Mouse (Mus musculus): ENCODE data around the gene Ache. TPM values are rescaled to one million over a fixed set of nuclear protein-coding genes. Genes with fewer than 3 reads are reported as not detected.
A peak's percentile ranks its signal among the peaks of the same experiment; 100 is the strongest.

Gene Ache
- polyA plus RNA-seq, 1 experiment: 57.9 TPM

DNA sequence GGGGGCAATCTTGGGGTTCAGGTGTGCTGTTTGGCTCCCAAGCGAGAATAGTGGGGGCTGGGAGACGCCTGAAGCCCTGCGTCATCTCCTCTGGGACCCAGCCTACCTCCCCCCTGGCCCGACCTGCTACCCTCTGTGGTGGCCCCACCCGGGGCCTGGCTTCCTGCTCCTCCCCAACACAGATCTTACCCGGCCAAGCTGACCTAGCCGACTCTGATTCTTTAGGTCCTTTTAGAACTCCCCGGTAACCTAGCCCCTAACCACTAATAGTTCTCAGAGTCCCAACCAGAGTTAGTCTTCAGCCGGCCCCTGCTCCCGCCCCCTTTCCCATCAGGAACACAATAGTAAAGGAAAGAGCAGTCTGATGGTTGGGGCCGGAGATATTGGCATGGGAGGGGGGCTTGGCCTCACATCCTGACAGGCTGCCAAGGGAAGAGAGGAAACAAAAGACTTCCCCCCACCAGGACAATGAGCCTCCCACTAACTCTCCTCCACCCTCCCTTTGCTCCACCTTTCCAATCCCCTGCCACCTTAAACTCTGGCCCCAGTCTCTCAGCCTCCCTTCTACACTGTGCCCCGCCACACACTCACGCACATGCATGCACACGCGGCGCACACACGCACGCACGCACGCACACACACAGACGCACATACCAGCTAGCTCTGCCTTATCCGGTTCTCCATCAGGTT lies 52.1 kb downstream of the Ache start:
- no peak for TF ChIP-seq CTCF (IDR thresholded peaks at IDR 0.05; ENCODE audit: extremely low read depth, insufficient read depth, low read length)
- TF ChIP-seq POLR2A (IDR thresholded peaks at IDR 0.05; ENCODE audit: extremely low read depth, insufficient read depth, low read length): 0 out of 2 replicates have a peak, but pooled peaks have one; percentile 35
- H3K4me1 ChIP-seq (ENCODE audit: control insufficient read depth, insufficient read depth, low read length): no peaks in the 10 kb centered on the region
- H3K27ac ChIP-seq (ENCODE audit: insufficient read depth, low read length): no peak overlapping the region
- peak overlapping the region; percentile 61 for H3K4me3 ChIP-seq (ENCODE audit: insufficient read depth, low read length)

DNA sequence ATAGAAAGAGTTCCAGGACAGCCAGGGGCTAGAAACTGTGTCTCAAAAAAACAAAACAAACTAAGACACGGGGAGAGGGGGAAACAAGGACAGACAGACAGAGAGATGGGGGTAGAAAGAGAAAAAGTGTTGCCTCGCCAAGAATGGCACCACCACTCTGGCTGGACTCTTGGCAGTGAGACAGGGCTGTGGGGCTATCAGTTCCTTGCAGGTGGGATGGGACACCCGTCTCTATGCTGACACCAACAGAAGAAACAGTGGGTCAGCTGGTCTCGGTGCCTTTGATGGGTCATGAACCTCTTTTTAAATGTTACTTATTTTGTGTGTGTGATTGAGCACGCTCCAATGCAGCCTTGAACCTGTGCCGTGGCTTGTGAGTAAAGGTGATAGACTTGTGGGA lies 52.9 kb downstream of the Ache start:
- H3K27ac ChIP-seq (ENCODE audit: insufficient read depth, low read length): no peak overlapping the region
- H3K4me3 ChIP-seq (ENCODE audit: insufficient read depth, low read length): 0 out of 2 replicates have a peak overlapping the region, but pooled peaks have one; percentile 61
- TF ChIP-seq CTCF (IDR thresholded peaks at IDR 0.05; ENCODE audit: extremely low read depth, insufficient read depth, low read length): no peak
- no peak for TF ChIP-seq POLR2A (IDR thresholded peaks at IDR 0.05; ENCODE audit: extremely low read depth, insufficient read depth, low read length)
- no peaks in the 10 kb centered on the region for H3K4me1 ChIP-seq (ENCODE audit: control insufficient read depth, insufficient read depth, low read length)

GRCm38 (mm10) chr5:137342407-137343012 lies 55.2 kb downstream of the Ache start:
- H3K27ac ChIP-seq (ENCODE audit: insufficient read depth, low read length): no peak overlapping the region
- TF ChIP-seq CTCF (IDR thresholded peaks at IDR 0.05; ENCODE audit: extremely low read depth, insufficient read depth, low read length) (no peak), POLR2A (IDR thresholded peaks at IDR 0.05; ENCODE audit: extremely low read depth, insufficient read depth, low read length) (no peak)
- no peaks in the 10 kb centered on the region for H3K4me1 ChIP-seq (ENCODE audit: control insufficient read depth, insufficient read depth, low read length)
- H3K4me3 ChIP-seq (ENCODE audit: insufficient read depth, low read length): no peak overlapping the region

GRCm38 (mm10) chr5:137343412-137343811 lies 56.1 kb downstream of the Ache start:
- TF ChIP-seq CTCF (IDR thresholded peaks at IDR 0.05; ENCODE audit: extremely low read depth, insufficient read depth, low read length): no peak
- TF ChIP-seq POLR2A (IDR thresholded peaks at IDR 0.05; ENCODE audit: extremely low read depth, insufficient read depth, low read length): no peak
- no peak overlapping the region for H3K4me3 ChIP-seq (ENCODE audit: insufficient read depth, low read length)
- no peaks in the 10 kb centered on the region for H3K4me1 ChIP-seq (ENCODE audit: control insufficient read depth, insufficient read depth, low read length)
- H3K27ac ChIP-seq (ENCODE audit: insufficient read depth, low read length): no peak overlapping the region

DNA sequence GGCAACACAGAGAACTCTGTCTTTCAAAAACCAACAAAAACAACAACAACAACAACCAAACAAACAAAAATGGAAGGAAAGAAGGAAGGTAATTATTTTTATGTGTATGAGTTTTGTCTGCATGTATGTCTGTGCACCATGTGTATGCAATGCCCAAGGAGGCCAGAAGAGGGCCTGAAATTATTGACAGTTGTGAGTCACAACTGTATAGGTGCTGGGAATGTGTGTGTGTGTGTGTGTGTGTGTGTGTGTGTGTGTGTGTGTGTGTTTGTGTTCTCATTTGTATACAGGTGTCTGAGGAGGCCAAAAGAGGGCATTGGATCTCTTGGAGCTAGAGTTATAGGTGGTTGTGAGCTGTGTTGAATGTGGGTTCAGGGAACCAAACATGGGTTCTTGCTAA lies 56.5 kb downstream of the Ache start:
- no peak overlapping the region for H3K27ac ChIP-seq (ENCODE audit: insufficient read depth, low read length)
- no peak for TF ChIP-seq POLR2A (IDR thresholded peaks at IDR 0.05; ENCODE audit: extremely low read depth, insufficient read depth, low read length)
- TF ChIP-seq CTCF (IDR thresholded peaks at IDR 0.05; ENCODE audit: extremely low read depth, insufficient read depth, low read length): no peak
- no peak overlapping the region for H3K4me3 ChIP-seq (ENCODE audit: insufficient read depth, low read length)
- H3K4me1 ChIP-seq (ENCODE audit: control insufficient read depth, insufficient read depth, low read length): no peaks in the 10 kb centered on the region

Other genes starting within 250 kb of the Ache start
- 311 and 334 TPM in 2 replicates for gene Ap1s1, start 241.4 kb upstream of the Ache start, polyA plus RNA-seq (2012; rRNA removed)
- 0.49 and 0.54 TPM in 2 replicates for gene Serpine1, start 215.3 kb upstream of the Ache start, polyA plus RNA-seq (2012; rRNA removed)
- gene Trim56, start 171.3 kb upstream of the Ache start, polyA plus RNA-seq (2012; rRNA removed): 1.8 and 1.9 TPM in 2 replicates
- gene Muc3, start 138.2 kb upstream of the Ache start, polyA plus RNA-seq (2012; rRNA removed): not detected in 2 replicates
- gene Muc3a, start 75.1 kb upstream of the Ache start, polyA plus RNA-seq (2012; rRNA removed): 26.9 and 28.3 TPM in 2 replicates
- 13.3 and 14.1 TPM in 2 replicates for gene Ufsp1, start 7.1 kb downstream of the Ache start, polyA plus RNA-seq (2012; rRNA removed)
- 226 and 239 TPM in 2 replicates for gene Srrt, start 20.2 kb downstream of the Ache start, polyA plus RNA-seq (2012; rRNA removed)
- 8.4 and 8.8 TPM in 2 replicates for gene Trip6, start 26.9 kb downstream of the Ache start, polyA plus RNA-seq (2012; rRNA removed)
- 34.0 and 35.2 TPM in 2 replicates for gene Slc12a9, start 46.1 kb downstream of the Ache start, polyA plus RNA-seq (2012; rRNA removed)
- 5.8 and 5.9 TPM in 2 replicates for gene Ephb4, start 62.6 kb downstream of the Ache start, polyA plus RNA-seq (2012; rRNA removed)
- gene Zan, start 189.5 kb downstream of the Ache start, polyA plus RNA-seq (2012; rRNA removed): 0.15 and 0.21 TPM in 2 replicates
- 46.4 and 48.5 TPM in 2 replicates for gene Pop7, start 215.0 kb downstream of the Ache start, polyA plus RNA-seq (2012; rRNA removed)
- 41.0 and 50.2 TPM in 2 replicates for gene Gigyf1, start 231.0 kb downstream of the Ache start, polyA plus RNA-seq (2012; rRNA removed)
- gene Epo, start 245.7 kb downstream of the Ache start, polyA plus RNA-seq (2012; rRNA removed): not detected in 2 replicates
- gene Gnb2, start 246.0 kb downstream of the Ache start, polyA plus RNA-seq (2012; rRNA removed): 653 and 687 TPM in 2 replicates

Data from cortical plate, adult 2 months (tissue).